Mouse (Mus musculus): Measurements from ENCODE around the gene Rap1a.

Gene Rap1a

DNA sequence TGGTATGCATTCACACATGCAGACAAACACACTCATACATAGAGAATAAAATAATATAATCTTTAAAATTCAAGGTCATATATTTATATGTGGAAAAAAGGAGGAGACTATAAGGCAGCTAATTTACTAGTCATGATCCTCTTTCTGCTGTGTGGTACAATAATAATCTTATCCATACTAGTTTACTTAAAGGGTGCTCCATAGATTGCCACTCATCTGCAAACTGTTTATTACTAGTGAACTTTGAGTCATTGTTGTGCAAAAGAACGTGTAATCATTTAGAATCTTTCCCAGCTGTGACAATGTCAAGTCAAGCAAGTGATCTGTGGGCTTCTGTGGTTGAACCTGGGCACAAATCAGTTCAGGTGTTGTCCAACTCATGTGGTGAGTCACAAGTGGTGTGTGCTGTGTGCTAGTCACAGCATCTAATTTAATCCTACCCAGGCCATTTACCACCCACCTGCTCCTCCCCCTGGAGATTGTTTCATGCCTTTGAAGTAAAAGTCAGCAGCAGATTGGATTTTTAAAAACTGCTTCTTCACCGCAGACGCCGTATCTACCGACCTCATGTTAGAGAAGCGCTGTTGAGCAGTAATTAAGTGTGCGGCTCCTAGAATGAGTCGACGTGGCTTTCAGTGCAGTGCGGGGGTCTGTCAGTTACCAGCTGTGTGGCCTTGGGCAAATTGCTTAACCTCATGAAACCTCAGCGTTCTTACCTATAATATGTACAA is 5.5 kb upstream of the Rap1a start:
- in situ Hi-C loops (cut with MboI; ENCODE audit: low sequenced_read_pairs) = no loop called here

DNA sequence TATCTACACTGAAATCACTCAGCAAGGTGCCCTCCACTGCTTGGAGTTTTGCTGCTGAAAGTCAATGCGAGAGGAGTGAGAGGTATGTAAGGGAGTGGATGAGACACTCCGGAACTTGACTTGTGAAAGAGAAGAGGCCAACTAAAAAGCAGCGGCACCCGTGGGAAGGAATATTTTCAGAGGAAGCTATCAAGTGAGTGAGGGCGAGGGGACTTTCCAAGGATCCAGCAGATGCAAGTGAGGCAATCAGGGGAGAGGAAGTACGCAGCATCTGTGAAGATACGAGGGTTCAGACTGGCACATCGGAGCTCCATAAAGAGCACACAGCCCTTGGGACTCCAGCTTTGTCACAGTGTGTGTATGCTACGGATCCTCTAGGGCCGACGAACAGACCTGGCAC is 2.5 kb upstream of the Rap1a start:
- in situ Hi-C loops (cut with MboI; ENCODE audit: low sequenced_read_pairs) = no loop called here

DNA sequence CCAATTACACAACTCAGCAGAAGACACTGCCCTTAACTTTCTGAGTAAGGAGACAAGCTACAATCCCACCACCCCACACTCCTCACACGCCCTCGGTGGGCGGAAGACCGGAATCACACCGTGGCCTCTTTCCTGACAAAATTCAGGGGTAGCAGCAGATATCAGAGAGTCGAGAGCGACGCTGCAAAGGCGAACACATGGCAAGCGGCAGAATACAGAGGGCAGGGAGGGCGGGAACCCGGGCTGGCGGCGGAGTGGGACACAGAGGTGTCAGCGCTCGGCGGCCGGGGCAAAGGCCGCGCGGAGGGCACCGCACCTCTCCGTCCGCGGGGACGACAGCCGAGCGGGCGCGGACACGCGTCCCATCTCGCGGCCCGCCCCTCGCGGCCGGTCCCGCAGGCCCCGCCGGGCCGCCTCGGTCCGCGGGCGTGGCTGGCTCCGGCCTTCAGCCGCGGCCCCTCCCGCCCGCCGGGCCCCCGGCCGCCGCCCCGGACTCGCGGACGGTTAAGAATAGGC is 403 bp downstream of the Rap1a start:
- in situ Hi-C loops (cut with MboI; ENCODE audit: low sequenced_read_pairs) = no loop called here

- in situ Hi-C loops (cut with MboI; ENCODE audit: low sequenced_read_pairs) = no loop called here
Measured at GRCm38 (mm10) chr3:105800156-105800674, 921 bp downstream of the Rap1a start.

- in situ Hi-C loops (cut with MboI; ENCODE audit: low sequenced_read_pairs) = loop anchor here (10.0 kb wide), 1 partner anchor 95 kb away; no protein-coding TSS in a partner anchor
Measured at GRCm38 (mm10) chr3:105799375-105799774, 1.8 kb downstream of the Rap1a start.

GRCm38 (mm10) chr3:105798770-105799169 is 2.4 kb downstream of the Rap1a start:
- in situ Hi-C loops (cut with MboI; ENCODE audit: low sequenced_read_pairs) = loop anchor here (10.0 kb wide), 1 partner anchor 96 kb away; no protein-coding TSS in a partner anchor

DNA sequence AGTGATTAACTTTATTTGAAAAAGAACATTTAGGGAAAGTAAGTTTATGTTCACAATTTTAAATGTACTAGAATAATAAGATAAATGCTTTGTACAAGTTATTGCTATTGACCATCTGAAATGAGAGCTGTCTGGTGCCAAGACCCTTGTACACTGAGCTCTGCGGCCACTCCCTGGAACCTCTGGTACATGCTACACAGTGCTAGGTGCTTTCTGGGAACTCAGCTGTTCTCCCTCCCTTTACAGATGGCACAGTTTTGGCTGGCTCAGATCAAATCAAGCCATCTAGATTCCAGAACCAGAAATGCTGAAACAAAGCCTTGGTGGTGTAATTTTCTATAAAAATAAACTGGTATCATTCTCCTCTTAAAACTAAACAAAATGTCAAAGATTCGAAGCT is 3.7 kb downstream of the Rap1a start:
- in situ Hi-C loops (cut with MboI; ENCODE audit: low sequenced_read_pairs) = loop anchor here (10.0 kb wide), 1 partner anchor 97 kb away; no protein-coding TSS in a partner anchor

GRCm38 (mm10) chr3:105796761-105797160 is 4.4 kb downstream of the Rap1a start:
- in situ Hi-C loops (cut with MboI; ENCODE audit: low sequenced_read_pairs) = loop anchor here (10.0 kb wide), 1 partner anchor 98 kb away; no protein-coding TSS in a partner anchor

DNA sequence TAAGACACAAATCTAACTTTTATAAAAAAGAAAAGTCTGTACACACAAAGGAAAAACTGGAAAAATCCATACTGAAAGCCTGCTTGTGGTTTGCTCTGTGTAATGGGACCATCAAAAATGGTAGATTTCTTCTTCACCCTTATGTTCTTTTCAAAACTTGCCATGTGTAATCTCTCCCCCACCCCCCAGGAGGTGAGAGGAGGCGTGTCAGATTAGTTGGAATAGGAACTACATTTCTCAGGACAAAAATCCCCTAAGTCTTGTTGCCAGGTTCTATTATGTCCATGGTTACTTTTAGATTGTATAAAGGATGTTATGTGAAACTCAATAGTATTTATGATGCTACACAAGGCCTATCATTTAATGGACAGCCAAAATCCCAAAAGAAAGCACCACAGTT is 6.8 kb downstream of the Rap1a start:
- in situ Hi-C loops (cut with MboI; ENCODE audit: low sequenced_read_pairs) = loop anchor here (10.0 kb wide), 1 partner anchor 100 kb away; no protein-coding TSS in a partner anchor

- in situ Hi-C loops (cut with MboI; ENCODE audit: low sequenced_read_pairs) = loop anchor here (10.0 kb wide), 1 partner anchor 102 kb away; no protein-coding TSS in a partner anchor
Measured at GRCm38 (mm10) chr3:105792309-105792708, 8.8 kb downstream of the Rap1a start.

DNA sequence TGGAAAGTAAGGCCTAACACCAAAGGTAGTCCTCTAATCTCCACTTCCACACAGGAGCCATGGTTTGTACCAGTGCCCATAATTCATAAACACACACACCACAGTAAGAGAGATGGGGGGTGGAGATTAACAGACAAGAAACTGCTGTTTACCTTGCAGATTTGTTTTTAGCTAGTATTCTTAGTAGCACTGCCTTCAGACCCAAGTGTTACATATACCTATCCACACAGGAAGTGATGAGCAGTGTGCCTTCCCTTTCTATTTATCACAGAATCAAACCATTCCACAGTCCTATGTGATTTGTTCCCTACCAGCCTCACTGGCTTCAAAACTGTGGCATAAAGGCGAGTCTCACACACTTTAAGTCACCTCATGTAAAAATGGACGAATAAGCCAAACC is 10.0 kb downstream of the Rap1a start:
- in situ Hi-C loops (cut with MboI; ENCODE audit: low sequenced_read_pairs) = loop anchor here (10.0 kb wide), 1 partner anchor 104 kb away; no protein-coding TSS in a partner anchor

DNA sequence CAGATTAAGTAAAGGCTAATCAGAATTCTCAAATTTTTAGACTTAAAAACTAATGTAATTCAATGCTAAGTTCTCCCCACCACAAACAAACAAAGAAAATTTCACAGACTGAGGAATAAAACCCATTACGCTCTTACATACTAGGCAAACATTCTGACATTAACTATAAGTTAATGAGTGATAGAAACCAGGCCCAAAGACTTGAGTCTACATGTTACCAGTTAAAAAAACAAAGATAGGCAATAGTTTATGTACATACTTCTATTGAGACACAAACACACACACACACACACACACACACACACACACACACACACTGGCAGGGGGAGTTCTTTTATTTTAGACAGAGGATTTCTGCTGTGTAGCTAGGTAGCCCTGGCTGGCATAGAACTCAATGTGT is 10.8 kb downstream of the Rap1a start:
- in situ Hi-C loops (cut with MboI; ENCODE audit: low sequenced_read_pairs) = loop anchor here (10.0 kb wide), 1 partner anchor 104 kb away; no protein-coding TSS in a partner anchor

GRCm38 (mm10) chr3:105789776-105790175 is 11.4 kb downstream of the Rap1a start:
- in situ Hi-C loops (cut with MboI; ENCODE audit: low sequenced_read_pairs) = loop anchor here (10.0 kb wide), 1 partner anchor 105 kb away; no protein-coding TSS in a partner anchor

DNA sequence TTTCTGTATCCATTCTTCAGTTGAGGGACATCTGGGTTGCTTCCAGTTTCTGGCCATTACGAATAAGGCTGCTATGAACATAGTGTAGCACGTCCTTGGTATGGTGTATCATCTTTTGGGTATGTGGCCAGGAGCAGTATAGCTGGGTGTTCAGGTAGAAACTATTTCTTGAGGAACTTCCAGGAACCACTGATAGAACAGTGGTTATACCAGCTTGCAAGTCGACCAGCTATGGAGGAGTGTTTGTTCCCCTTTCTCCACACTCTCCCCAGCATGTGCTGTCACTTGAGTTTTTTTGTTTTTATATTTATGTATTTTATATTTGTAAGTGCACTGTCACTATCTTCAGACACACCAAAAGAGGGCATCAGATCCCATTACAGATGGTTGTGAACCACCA is 13.8 kb downstream of the Rap1a start:
- in situ Hi-C loops (cut with MboI; ENCODE audit: low sequenced_read_pairs) = no loop called here

DNA sequence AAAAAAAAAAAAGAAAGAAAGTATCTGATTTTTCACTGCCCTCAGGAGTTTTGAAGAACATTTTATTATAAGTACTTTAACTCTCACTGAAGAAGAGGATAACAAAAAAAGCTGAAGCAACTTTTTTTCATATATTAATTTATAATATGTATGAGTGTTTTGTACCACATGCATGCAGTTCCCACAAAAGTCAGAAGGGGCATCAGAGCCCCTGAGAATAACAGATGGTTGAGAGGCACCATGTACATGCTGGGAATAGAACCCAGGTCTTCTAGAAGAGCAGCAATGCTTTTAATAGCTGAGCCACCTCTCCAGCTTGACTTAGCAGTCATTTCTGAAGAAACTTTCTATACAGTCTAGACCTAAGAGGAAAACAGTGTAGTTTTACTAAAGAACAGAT is 15.3 kb downstream of the Rap1a start:
- in situ Hi-C loops (cut with MboI; ENCODE audit: low sequenced_read_pairs) = no loop called here

DNA sequence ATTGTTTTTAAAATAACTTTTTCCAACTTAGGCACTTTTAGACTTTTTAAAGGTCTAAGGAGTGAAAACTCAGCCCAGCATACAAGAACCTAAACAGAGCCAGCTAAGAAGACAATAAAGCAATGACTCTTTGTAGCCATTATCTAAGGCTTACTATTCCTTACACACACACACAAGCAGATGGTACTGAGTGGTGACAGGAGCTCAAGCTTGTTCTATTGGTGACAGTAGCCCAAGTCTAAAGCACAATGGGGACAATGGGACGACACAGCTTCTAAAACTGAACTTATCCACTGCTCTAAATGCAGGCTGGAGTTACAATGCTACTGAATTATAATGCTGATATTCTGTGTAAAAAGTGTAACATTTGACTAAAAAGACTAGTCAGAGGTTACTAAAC is 17.3 kb downstream of the Rap1a start:
- in situ Hi-C loops (cut with MboI; ENCODE audit: low sequenced_read_pairs) = no loop called here

DNA sequence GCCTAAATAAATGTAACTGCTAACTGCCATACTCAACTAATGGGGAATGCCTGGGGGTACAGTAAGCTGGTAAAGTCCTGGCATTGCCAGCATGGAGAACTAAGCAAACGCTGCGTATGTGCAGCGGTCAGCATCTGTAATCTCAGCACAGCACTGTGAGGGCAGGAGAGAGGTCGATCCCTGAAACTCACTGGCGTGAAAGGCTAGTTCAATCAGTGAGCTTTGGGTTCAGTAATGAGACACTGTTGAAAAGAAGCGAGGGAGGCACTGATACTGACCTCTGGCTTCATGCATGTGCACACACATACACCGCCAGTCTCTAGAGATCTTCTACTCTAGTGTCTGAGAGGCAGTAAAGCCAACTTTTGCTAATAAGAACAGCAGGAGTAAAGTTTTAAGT is 18.7 kb downstream of the Rap1a start:
- in situ Hi-C loops (cut with MboI; ENCODE audit: low sequenced_read_pairs) = no loop called here

GRCm38 (mm10) chr3:105777997-105778396 is 23.1 kb downstream of the Rap1a start:
- in situ Hi-C loops (cut with MboI; ENCODE audit: low sequenced_read_pairs) = no loop called here

GRCm38 (mm10) chr3:105774496-105774895 is 26.6 kb downstream of the Rap1a start:
- in situ Hi-C loops (cut with MboI; ENCODE audit: low sequenced_read_pairs) = no loop called here

- in situ Hi-C loops (cut with MboI; ENCODE audit: low sequenced_read_pairs) = no loop called here
Measured at GRCm38 (mm10) chr3:105771534-105771933, 29.6 kb downstream of the Rap1a start.

DNA sequence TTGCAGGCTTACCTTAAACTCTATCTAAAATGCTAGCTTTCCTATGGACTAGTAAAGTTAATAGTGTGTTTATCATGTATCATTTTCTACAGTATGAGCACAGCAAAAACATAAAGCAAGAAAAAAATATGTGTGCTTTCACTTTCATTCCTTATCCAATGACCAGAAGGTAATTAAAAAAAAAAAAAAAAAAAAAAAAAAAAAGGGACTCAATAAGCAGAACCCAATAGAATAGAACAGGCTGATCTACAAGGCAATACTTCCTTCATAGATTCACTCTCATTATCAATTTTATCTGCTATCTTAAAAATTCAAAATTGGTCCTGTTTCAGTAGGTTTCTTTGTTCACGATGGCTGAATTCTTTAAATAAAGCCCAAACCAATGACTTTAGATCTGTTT is 30.3 kb downstream of the Rap1a start:
- in situ Hi-C loops (cut with MboI; ENCODE audit: low sequenced_read_pairs) = no loop called here

DNA sequence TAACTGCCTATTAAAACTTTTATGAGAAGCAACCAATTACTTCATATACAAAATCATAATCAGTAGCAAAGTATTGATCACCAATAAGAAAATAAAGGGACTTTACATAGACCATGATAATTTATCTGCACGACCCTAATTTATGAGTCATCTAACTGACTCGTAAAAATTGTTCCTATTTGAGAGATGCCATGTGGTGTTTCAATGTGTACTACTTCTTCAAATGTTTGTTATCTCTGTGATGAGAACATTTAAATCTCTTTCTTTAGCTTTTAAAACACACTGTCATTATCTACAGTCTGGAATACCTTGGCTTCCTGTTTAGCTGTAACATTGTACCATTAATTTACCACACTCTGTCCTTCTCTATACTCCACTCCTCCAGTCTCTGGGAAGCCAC is 31.8 kb downstream of the Rap1a start:
- in situ Hi-C loops (cut with MboI; ENCODE audit: low sequenced_read_pairs) = no loop called here

Data from CH12F3 (cell line).